Mouse (Mus musculus) spleen, adult 2 months (tissue): ENCODE measurements around the gene Rere. TPM values are rescaled to one million over a fixed set of nuclear protein-coding genes. Genes with fewer than 3 reads are reported as not detected.

Experiments
- DNase-seq, 2 experiments: peaks; one replicate each; pipeline versions ENCODE4 v3.0.0 to v3.0.0-alpha.2; 2012 to 2021; ENCODE audit warnings: low spot score in 2 of 2, low read depth in 1 of 2
- H3K27ac ChIP-seq: fragments of 200-500 bp; 2 replicates; pipeline ENCODE4 v1.5.1; 2012; ENCODE audit warnings: low read length, inconsistent platforms; ENCODE audit not compliant: insufficient read depth
- H3K27me3 ChIP-seq: fragments of 200-500 bp; 2 replicates; pipeline ENCODE4 v1.6.1; 2012; ENCODE audit warnings: mild to moderate bottlenecking, moderate library complexity, low read length, inconsistent platforms; ENCODE audit not compliant: control insufficient read depth, insufficient read depth
- H3K36me3 ChIP-seq: fragments of 200-500 bp; 2 replicates; pipeline ENCODE4 v1.6.1; 2012; ENCODE audit warnings: mild to moderate bottlenecking, low read length, inconsistent platforms; ENCODE audit not compliant: control insufficient read depth, insufficient read depth
- H3K4me1 ChIP-seq: fragments of 200-500 bp; 2 replicates; pipeline ENCODE4 v1.6.1; 2011; ENCODE audit warnings: inconsistent platforms; ENCODE audit not compliant: control insufficient read depth, insufficient read depth, insufficient read length
- H3K4me3 ChIP-seq: fragments of 200-500 bp; 2 replicates; pipeline ENCODE4 v1.5.1; 2011; ENCODE audit warnings: mild to moderate bottlenecking, inconsistent platforms; ENCODE audit not compliant: insufficient read depth, insufficient read length; ENCODE audit errors: extremely low read depth
- CTCF ChIP-seq: fragments of 200-500 bp; IDR thresholded peaks from 2 replicates; pipeline ENCODE4 v1.5.1; 2011; ENCODE audit warnings: mild to moderate bottlenecking, inconsistent platforms; ENCODE audit not compliant: insufficient read depth, insufficient read length, insufficient replicate concordance; ENCODE audit errors: extremely low read depth
- POLR2A ChIP-seq: fragments of 200-500 bp; IDR thresholded peaks from 2 replicates; pipeline ENCODE4 v1.6.1; 2011; ENCODE audit warnings: low read depth, low read length, inconsistent platforms
- WGBS: fragments of 180-500 bp; shearing (Covaris S2); methylation state at CpG from one replicate; pipeline ENCODE4 v1.1.7; 2018; 5-methylcytosine and 5-hydroxymethylcytosine counted together
- polyA plus RNA-seq: library from polyadenylated mRNA; depleted of rRNA; stranded (reverse); fragments of >200 nt; gene quantifications from 2 replicates; pipeline ENCODE4 v1.2.3, GENCODE M21; 2012

Gene Rere
- polyA plus RNA-seq, 1 experiment, result 66.2 TPM

- Histone ChIP-seq H3K36me3 (peaks cover 29% of the 10 kb centered on the region), H3K27ac (no peak overlapping the region)
- 87% methylated on average over 18 of the region's 18 CpGs for WGBS
Measured at GRCm38 (mm10) chr4:150250549-150251422, 30.7 kb upstream of the Rere start.

GRCm38 (mm10) chr4:150254416-150254815, 27.0 kb upstream of the Rere start:
- DNase-seq, result no peak
- H3K36me3 ChIP-seq, result peaks cover 3% of the 10 kb centered on the region; the same call in 1 of the 2 replicates
- H3K27me3 ChIP-seq, result no peaks in the 10 kb centered on the region
- TF ChIP-seq POLR2A (no peak), CTCF (no peak)
- no peak overlapping the region for H3K4me3 ChIP-seq
- H3K27ac ChIP-seq, result no peak overlapping the region
- WGBS, result 76% methylated on average over 4 of the region's 4 CpGs
- no peaks in the 10 kb centered on the region for H3K4me1 ChIP-seq

More at GRCm38 (mm10) chr4:150250549-150251422, 30.7 kb upstream of the Rere start:
- no peaks in the 10 kb centered on the region for H3K27me3 ChIP-seq
- DNase-seq, result no peak
- H3K4me1 ChIP-seq, result no peaks in the 10 kb centered on the region
- H3K4me3 ChIP-seq, result no peak overlapping the region
- TF ChIP-seq CTCF, result no peak
- no peak for TF ChIP-seq POLR2A

- H3K4me3 ChIP-seq, result no peak overlapping the region
- no peaks in the 10 kb centered on the region for H3K4me1 ChIP-seq
- H3K27ac ChIP-seq, result no peak overlapping the region
- no peaks in the 10 kb centered on the region for H3K27me3 ChIP-seq
- TF ChIP-seq POLR2A (no peak), CTCF (no peak)
- DNase-seq, result no peak
- 93% methylated on average over 7 of the region's 7 CpGs for WGBS
- no peaks in the 10 kb centered on the region; the same call in 1 of the 2 replicates for H3K36me3 ChIP-seq
Measured at GRCm38 (mm10) chr4:150255181-150255580, 26.3 kb upstream of the Rere start.

GRCm38 (mm10) chr4:150257252-150258204, 23.9 kb upstream of the Rere start:
- peak in 1 of 2 experiments; percentile 72 for DNase-seq
- H3K36me3 ChIP-seq, result no peaks in the 10 kb centered on the region
- H3K27me3 ChIP-seq, result no peaks in the 10 kb centered on the region
- no peak overlapping the region for H3K4me3 ChIP-seq
- no peak overlapping the region for H3K27ac ChIP-seq
- WGBS, result 60% methylated on average over 20 of the region's 20 CpGs
- no peaks in the 10 kb centered on the region for H3K4me1 ChIP-seq
- TF ChIP-seq POLR2A, result no peak
- peak; percentile 90 for TF ChIP-seq CTCF

GRCm38 (mm10) chr4:150258388-150258787, 23.1 kb upstream of the Rere start:
- WGBS, result 85% methylated on average over 14 of the region's 14 CpGs
- H3K27ac ChIP-seq, result no peak overlapping the region
- DNase-seq, result no peak
- H3K36me3 ChIP-seq, result no peaks in the 10 kb centered on the region
- no peaks in the 10 kb centered on the region for H3K27me3 ChIP-seq
- no peaks in the 10 kb centered on the region for H3K4me1 ChIP-seq
- no peak for TF ChIP-seq POLR2A
- no peak for TF ChIP-seq CTCF
- H3K4me3 ChIP-seq, result no peak overlapping the region

- DNase-seq, result no peak
- no peak overlapping the region for H3K27ac ChIP-seq
- no peaks in the 10 kb centered on the region for H3K4me1 ChIP-seq
- no peaks in the 10 kb centered on the region for H3K36me3 ChIP-seq
- 94% methylated on average over 7 of the region's 7 CpGs for WGBS
- H3K4me3 ChIP-seq, result no peak overlapping the region
- TF ChIP-seq POLR2A (no peak), CTCF (no peak)
- H3K27me3 ChIP-seq, result no peaks in the 10 kb centered on the region
Measured at GRCm38 (mm10) chr4:150259577-150259976, 21.9 kb upstream of the Rere start.
